Mouse (Mus musculus) ES-Bruce4 (cell line): ENCODE data around the gene Notch1. TPM values are rescaled to one million over a fixed set of nuclear protein-coding genes. Genes with fewer than 3 reads are reported as not detected.

Source experiments
- H3K27ac ChIP-seq: 2 replicates; pipeline ENCODE4 v1.5.1; 2012; ENCODE audit warnings: low read length, inconsistent platforms; ENCODE audit not compliant: insufficient read depth
- H3K27me3 ChIP-seq: 2 replicates; pipeline ENCODE4 v1.6.1; 2012; ENCODE audit warnings: mild to moderate bottlenecking, low read length, inconsistent platforms; ENCODE audit not compliant: control insufficient read depth, poor library complexity, insufficient read depth, severe bottlenecking
- H3K36me3 ChIP-seq: 2 replicates; pipeline ENCODE4 v1.6.1; 2012; ENCODE audit warnings: inconsistent platforms, mild to moderate bottlenecking, low read length, moderate library complexity; ENCODE audit not compliant: control insufficient read depth, poor library complexity, insufficient read depth, severe bottlenecking
- H3K4me1 ChIP-seq: one replicate; pipeline ENCODE4 v1.8.1; 2011; ENCODE audit warnings: low read length; ENCODE audit not compliant: control insufficient read depth, insufficient read depth
- H3K4me3 ChIP-seq: 2 replicates; pipeline ENCODE4 v1.5.1; 2011; ENCODE audit warnings: low read depth, mild to moderate bottlenecking, low read length
- H3K9ac ChIP-seq: 2 replicates; pipeline ENCODE4 v1.6.1; 2012; ENCODE audit warnings: low read depth, mild to moderate bottlenecking, inconsistent platforms; ENCODE audit not compliant: poor library complexity, severe bottlenecking
- H3K9me3 ChIP-seq: replicated peaks from 2 replicates; pipeline ENCODE4 v1.6.1; 2012; ENCODE audit warnings: mild to moderate bottlenecking, low read length, inconsistent platforms; ENCODE audit not compliant: control insufficient read depth, poor library complexity, insufficient read depth, severe bottlenecking
- CTCF ChIP-seq: IDR thresholded peaks from one replicate; pipeline ENCODE4 v1.8.1; 2011; ENCODE audit warnings: low read depth, low read length
- EP300 ChIP-seq: IDR thresholded peaks from 2 replicates; pipeline ENCODE4 v1.6.1; 2011; ENCODE audit warnings: low read depth, low read length; ENCODE audit not compliant: insufficient read depth
- POLR2A ChIP-seq: IDR thresholded peaks from one replicate; pipeline ENCODE4 v1.8.1; 2011; ENCODE audit warnings: low read length; ENCODE audit not compliant: insufficient read depth
- polyA plus RNA-seq: library from polyadenylated mRNA; stranded (reverse); fragments of >200 nt; gene quantifications from 2 replicates; pipeline ENCODE4 v1.2.4, GENCODE M21; 2011; ENCODE audit warnings: low read depth; ENCODE audit not compliant: missing spikeins, insufficient read depth, insufficient read length

Notch1 gene
- polyA plus RNA-seq, 1 experiment = 31.9 TPM

DNA sequence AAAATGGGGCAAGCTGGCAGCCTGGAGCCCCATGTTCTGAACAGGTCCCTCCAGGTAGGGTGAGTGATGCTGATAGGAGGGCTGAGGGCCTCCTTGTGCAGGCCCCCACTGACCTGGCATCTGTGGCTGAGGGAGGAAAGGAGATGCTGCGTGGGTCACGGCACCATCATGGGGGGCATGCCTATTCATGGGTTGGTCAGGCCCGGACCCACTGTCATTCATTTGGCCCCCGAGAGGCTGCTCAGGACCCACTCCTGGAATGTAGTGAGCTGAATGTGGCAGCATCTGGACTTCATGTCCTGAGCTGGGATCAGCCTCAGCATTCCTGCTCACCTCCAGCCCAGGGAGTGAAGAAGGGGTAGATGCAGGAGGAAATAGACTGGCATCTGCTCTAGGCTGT, 75.2 kb downstream of the Notch1 start:
- TF ChIP-seq EP300 = no peak
- no peak for TF ChIP-seq POLR2A
- no peak for TF ChIP-seq CTCF
- no peak overlapping the region for H3K4me3 ChIP-seq
- H3K27ac ChIP-seq = no peak overlapping the region
- no peak overlapping the region for H3K9ac ChIP-seq
- H3K36me3 ChIP-seq = peaks cover 25% of the 10 kb centered on the region
- no peaks in the 10 kb centered on the region for H3K4me1 ChIP-seq
- no peaks in the 10 kb centered on the region for H3K27me3 ChIP-seq
- no peaks in the 10 kb centered on the region for H3K9me3 ChIP-seq

DNA sequence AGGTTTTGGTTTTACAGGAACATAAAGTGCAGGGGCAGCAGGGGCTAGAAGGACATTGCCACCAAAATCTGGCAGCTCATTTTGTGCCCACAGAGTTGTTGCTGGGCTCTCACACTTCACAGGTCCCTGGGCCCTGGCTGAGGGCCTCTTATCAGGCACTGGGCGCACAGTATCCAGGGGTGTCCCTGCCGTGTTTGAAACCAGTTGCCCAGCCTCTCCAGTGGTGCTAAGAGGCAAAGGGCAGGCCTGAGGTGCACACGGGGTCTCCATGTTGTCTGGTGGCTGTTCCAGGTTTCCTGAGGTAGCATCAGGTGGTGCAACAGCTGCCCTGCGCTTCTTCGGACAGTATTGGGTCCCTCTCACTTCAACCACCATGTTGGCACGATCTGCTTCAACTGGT, 76.8 kb downstream of the Notch1 start:
- Histone ChIP-seq H3K27me3 (no peaks in the 10 kb centered on the region), H3K4me3 (no peak overlapping the region), H3K27ac (no peak overlapping the region), H3K36me3 (peaks cover 39% of the 10 kb centered on the region), H3K4me1 (no peaks in the 10 kb centered on the region), H3K9me3 (no peaks in the 10 kb centered on the region), H3K9ac (no peak overlapping the region)
- TF ChIP-seq CTCF = no peak

DNA sequence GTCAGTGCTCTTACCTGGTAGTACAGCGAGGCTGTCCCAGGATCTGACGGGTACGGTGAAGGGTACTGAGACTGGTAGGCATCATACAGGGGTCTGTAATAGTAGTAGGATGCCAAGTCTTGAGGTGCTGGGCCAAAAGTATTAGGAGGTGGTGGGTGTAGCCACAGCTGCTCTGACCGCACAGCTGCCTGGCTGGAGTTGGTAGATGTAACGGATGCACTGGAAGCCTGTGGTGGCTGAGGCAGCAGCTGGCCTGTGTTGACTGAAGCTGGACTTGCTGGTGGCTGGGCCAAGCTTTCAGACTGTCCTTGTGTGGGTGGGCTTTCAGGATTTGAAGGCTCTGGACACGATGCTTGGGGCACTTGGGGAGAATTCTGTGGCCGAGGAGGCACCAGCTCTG, 78.1 kb downstream of the Notch1 start:
- no peaks in the 10 kb centered on the region for H3K4me1 ChIP-seq
- H3K27ac ChIP-seq = no peak overlapping the region
- no peaks in the 10 kb centered on the region for H3K27me3 ChIP-seq
- no peak for TF ChIP-seq CTCF
- TF ChIP-seq EP300 = no peak
- no peak for TF ChIP-seq POLR2A
- H3K36me3 ChIP-seq = peaks cover 50% of the 10 kb centered on the region
- H3K9ac ChIP-seq = no peak overlapping the region
- H3K9me3 ChIP-seq = no peaks in the 10 kb centered on the region
- no peak overlapping the region for H3K4me3 ChIP-seq

DNA sequence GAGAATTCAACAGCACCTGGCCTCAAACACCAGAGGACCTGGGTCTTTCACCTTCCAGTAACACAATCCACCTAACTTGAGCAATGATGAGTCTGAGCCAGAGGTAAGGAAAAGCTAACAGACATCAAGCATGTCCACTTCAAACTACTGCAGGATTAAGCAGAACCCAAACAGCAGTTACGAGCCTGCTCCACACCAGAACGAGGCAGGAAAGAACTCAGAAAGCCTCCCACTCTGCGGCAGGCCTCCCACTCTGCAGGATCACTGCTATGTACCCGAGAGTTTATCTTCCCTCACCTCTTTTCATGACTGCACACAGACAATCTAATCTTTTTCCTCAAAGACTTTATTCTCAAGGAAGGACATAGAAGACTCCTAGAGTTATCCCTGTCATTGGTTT, 79.2 kb downstream of the Notch1 start:
- H3K4me1 ChIP-seq = no peaks in the 10 kb centered on the region
- H3K4me3 ChIP-seq = no peak overlapping the region
- no peaks in the 10 kb centered on the region for H3K27me3 ChIP-seq
- TF ChIP-seq POLR2A (no peak), EP300 (no peak), CTCF (no peak)
- H3K9me3 ChIP-seq = no peaks in the 10 kb centered on the region
- peaks cover 60% of the 10 kb centered on the region for H3K36me3 ChIP-seq
- no peak overlapping the region for H3K9ac ChIP-seq
- no peak overlapping the region for H3K27ac ChIP-seq

DNA sequence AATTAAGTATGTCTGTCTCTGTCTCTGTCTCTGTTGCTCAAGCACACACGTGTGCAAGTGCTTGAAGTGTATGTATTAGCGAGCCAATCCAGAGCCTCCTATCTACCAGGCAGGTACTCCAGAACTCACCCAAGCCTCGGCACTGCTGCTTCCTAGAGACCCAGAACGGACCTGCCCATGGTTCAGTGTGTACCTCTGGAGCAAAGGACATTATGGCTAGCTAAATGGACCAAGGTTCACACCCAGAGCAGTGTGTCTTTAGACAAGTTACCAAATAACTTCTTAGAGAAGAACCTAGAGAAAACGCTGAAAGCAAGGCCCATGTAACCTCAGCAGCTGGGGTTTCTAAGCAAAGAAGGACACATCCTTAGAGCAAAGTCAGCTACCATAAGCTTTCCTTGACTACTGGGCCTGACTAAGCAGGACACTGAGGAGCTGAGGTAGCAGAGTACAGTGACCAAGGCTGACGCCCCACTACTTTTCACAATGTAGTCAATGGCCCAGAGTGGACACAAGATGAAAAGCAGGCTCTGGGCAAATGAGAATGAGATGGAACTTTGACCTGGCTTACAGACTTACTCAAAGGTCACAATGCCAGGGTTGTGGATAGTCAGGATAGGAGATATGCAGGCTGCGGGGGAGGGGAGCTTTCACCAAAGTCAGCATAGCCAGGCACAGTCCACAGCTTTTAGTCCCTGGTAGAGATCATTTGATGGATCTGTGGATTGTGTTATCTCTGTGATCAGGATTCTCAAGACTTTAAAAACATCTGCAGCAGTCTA, 81.5 kb downstream of the Notch1 start:
- no peaks in the 10 kb centered on the region for H3K4me1 ChIP-seq

DNA sequence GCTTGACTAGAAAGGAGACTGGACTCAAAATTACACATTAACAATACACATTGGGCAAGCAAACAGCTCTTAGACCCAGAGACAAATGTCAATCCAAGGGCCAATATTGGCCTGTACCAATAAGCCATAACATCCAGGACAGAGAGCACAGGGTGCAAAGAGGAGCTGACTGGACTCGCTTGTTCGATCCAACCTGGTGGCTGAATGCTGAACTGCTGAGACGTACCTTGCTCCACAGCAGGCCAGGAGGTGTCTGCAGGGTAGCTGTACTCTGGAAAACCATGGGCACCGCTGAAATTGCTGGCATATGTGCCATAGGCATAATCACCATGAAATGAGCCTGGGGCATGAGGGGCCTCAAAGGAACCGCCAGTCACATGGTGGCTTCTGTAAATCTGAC, 86.6 kb downstream of the Notch1 start:
- no peak for TF ChIP-seq EP300
- no peak for TF ChIP-seq CTCF
- no peak for TF ChIP-seq POLR2A
- Histone ChIP-seq H3K9me3 (no peaks in the 10 kb centered on the region), H3K27me3 (no peaks in the 10 kb centered on the region), H3K27ac (no peak overlapping the region), H3K4me1 (no peaks in the 10 kb centered on the region), H3K9ac (no peak overlapping the region), H3K4me3 (no peak overlapping the region), H3K36me3 (peaks cover 76% of the 10 kb centered on the region)

More for the DNA sequence above, 81.5 kb downstream of the Notch1 start:
- H3K27ac ChIP-seq = no peak overlapping the region
- no peaks in the 10 kb centered on the region for H3K9me3 ChIP-seq
- no peaks in the 10 kb centered on the region for H3K27me3 ChIP-seq
- H3K9ac ChIP-seq = no peak overlapping the region
- peaks cover 56% of the 10 kb centered on the region for H3K36me3 ChIP-seq
- H3K4me3 ChIP-seq = no peak overlapping the region
- TF ChIP-seq CTCF (no peak), POLR2A (no peak)
